Mouse (Mus musculus) layer of hippocampus, adult 8-10 months (tissue): ENCODE measurements around the gene 6430571L13Rik. TPM values are rescaled to one million over a fixed set of nuclear protein-coding genes. Genes with fewer than 3 reads are reported as not detected.
"Not testable (repeated sequence)": the region's sequence is repeated elsewhere in the genome, so short reads cannot be mapped to it uniquely, and the experiment has no call there.

ENCODE experiments used
- DNase-seq, 2 experiments: peaks; one replicate each; pipeline ENCODE4 v3.0.0; 2022; ENCODE audit warnings: low spot score in 2 of 2
- total RNA-seq, 4 experiments: library from RNA; stranded (reverse); gene quantifications; 2 replicates each; pipeline ENCODE4 v1.2.4; 2022

Gene 6430571L13Rik
- total RNA-seq, 4 experiments from 2014 or later: 2.4 to 4.0 (median 3.4) TPM

- DNase-seq: not testable (repeated sequence)
Measured at GRCm38 (mm10) chr9:107306673-107307072, 33.7 kb upstream of the 6430571L13Rik start.

- no peak for DNase-seq
Measured at GRCm38 (mm10) chr9:107307099-107307872, 33.1 kb upstream of the 6430571L13Rik start.

- DNase-seq: no peak
Measured at GRCm38 (mm10) chr9:107307886-107308285, 32.5 kb upstream of the 6430571L13Rik start.

- no peak for DNase-seq
Measured at GRCm38 (mm10) chr9:107308346-107309000, 31.9 kb upstream of the 6430571L13Rik start.

- DNase-seq: no peak
Measured at GRCm38 (mm10) chr9:107309171-107309570, 31.2 kb upstream of the 6430571L13Rik start.

- no peak for DNase-seq
Measured at GRCm38 (mm10) chr9:107309600-107309999, 30.8 kb upstream of the 6430571L13Rik start.

- no peak for DNase-seq
Measured at GRCm38 (mm10) chr9:107312811-107313584, 27.4 kb upstream of the 6430571L13Rik start.

- DNase-seq: no peak
Measured at GRCm38 (mm10) chr9:107313926-107314325, 26.5 kb upstream of the 6430571L13Rik start.

- DNase-seq: no peak
Measured at GRCm38 (mm10) chr9:107315791-107316190, 24.6 kb upstream of the 6430571L13Rik start.

GRCm38 (mm10) chr9:107322461-107323050, 17.8 kb upstream of the 6430571L13Rik start:
- DNase-seq: no peak

GRCm38 (mm10) chr9:107323558-107323957, 16.8 kb upstream of the 6430571L13Rik start:
- no peak for DNase-seq

GRCm38 (mm10) chr9:107324799-107325561, 15.4 kb upstream of the 6430571L13Rik start:
- DNase-seq: no peak

GRCm38 (mm10) chr9:107325904-107326303, 14.5 kb upstream of the 6430571L13Rik start:
- no peak for DNase-seq

GRCm38 (mm10) chr9:107327879-107328620, 12.4 kb upstream of the 6430571L13Rik start:
- DNase-seq: no peak

GRCm38 (mm10) chr9:107330791-107331190, 9.6 kb upstream of the 6430571L13Rik start:
- no peak for DNase-seq

GRCm38 (mm10) chr9:107333686-107334085, 6.7 kb upstream of the 6430571L13Rik start:
- no peak for DNase-seq

GRCm38 (mm10) chr9:107334356-107334755, 6.0 kb upstream of the 6430571L13Rik start:
- DNase-seq: no peak

- DNase-seq: no peak
Measured at GRCm38 (mm10) chr9:107335046-107335445, 5.4 kb upstream of the 6430571L13Rik start.

GRCm38 (mm10) chr9:107335909-107336308, 4.5 kb upstream of the 6430571L13Rik start:
- DNase-seq: peak in 1 of 2 experiments; percentile 71

- DNase-seq: no peak
Measured at GRCm38 (mm10) chr9:107336386-107336785, 4.0 kb upstream of the 6430571L13Rik start.
